16 mouse cellular contexts compared by ENCODE assay signal in genomic region chr4:106169466-106169865, GRCm38 (mm10).
"Had no signal": no experiment of that assay in that cellular context is flagged by ENCODE, and none has a peak within 500 bp of the region (broad histone marks: within the 10 kb centered on the region; RNA-seq: fewer than 3 reads in every experiment).

No protein-coding gene starts in this region.

- H3K4me2 ChIP-seq: lung, embryonic 14.5 days; midbrain, embryonic 11.5 days; midbrain, embryonic 13.5 days; midbrain, embryonic 15.5 days; neural tube, embryonic 13.5 days; neural tube, embryonic 15.5 days had no signal

- H3K4me3 ChIP-seq: midbrain, embryonic 13.5 days; midbrain, embryonic 15.5 days; neural tube, embryonic 13.5 days; neural tube, embryonic 15.5 days had no signal

- ATAC-seq: midbrain, embryonic 13.5 days; midbrain, embryonic 15.5 days had no signal

- H3K9ac ChIP-seq: lung, embryonic 14.5 days; midbrain, embryonic 13.5 days; midbrain, embryonic 15.5 days; neural tube, embryonic 13.5 days; neural tube, embryonic 15.5 days had no signal

- H3K27ac ChIP-seq: midbrain, embryonic 13.5 days; midbrain, embryonic 15.5 days; neural tube, embryonic 13.5 days; neural tube, embryonic 15.5 days had no signal

- H3K9me3 ChIP-seq: midbrain, embryonic 15.5 days; neural tube, embryonic 13.5 days; neural tube, embryonic 15.5 days had no signal

- H3K36me3 ChIP-seq: midbrain, embryonic 13.5 days; midbrain, embryonic 15.5 days; neural tube, embryonic 13.5 days; neural tube, embryonic 15.5 days had no signal

- H3K27me3 ChIP-seq: midbrain, embryonic 13.5 days; midbrain, embryonic 15.5 days; neural tube, embryonic 13.5 days; neural tube, embryonic 15.5 days had no signal

- H3K4me1 ChIP-seq: midbrain, embryonic 13.5 days; midbrain, embryonic 15.5 days; neural tube, embryonic 13.5 days; neural tube, embryonic 15.5 days had no signal

- DNase-seq: lung, adult 18-20 months; lung, embryonic 14.5 days; lung, postnatal 10 days; lung, postnatal 4 days; retina, postnatal 1 day; right cerebral cortex, adult 18-20 months; right cerebral cortex, postnatal 25 days; right cerebral cortex, postnatal 4 days; thymus, adult 18-20 months; thymus, postnatal 14 days; thymus, postnatal 36 days had no signal
